Mouse (Mus musculus): Measurements from ENCODE around the gene Zfyve19. TPM values are rescaled to one million over a fixed set of nuclear protein-coding genes. Genes with fewer than 3 reads are reported as not detected.

Zfyve19 gene
- polyA plus RNA-seq, 1 experiment from 2014 or later, result 50.4 TPM

- peaks cover 23% of the 10 kb centered on the region for H3K4me1 ChIP-seq
- no peaks in the 10 kb centered on the region for H3K36me3 ChIP-seq
- no peaks in the 10 kb centered on the region for H3K27me3 ChIP-seq (ENCODE audit: insufficient read depth, poor library complexity, severe bottlenecking)
- 68% methylated on average over 3 of the region's 3 CpGs for WGBS
- no peak for DNase-seq (ENCODE audit: low spot score)
- H3K4me3 ChIP-seq, result no peak overlapping the region
- H3K9me3 ChIP-seq, result no peaks in the 10 kb centered on the region
- H3K27ac ChIP-seq, result no peak overlapping the region
Measured at GRCm38 (mm10) chr2:119198934-119199333, 9.5 kb upstream of the Zfyve19 start.

DNA sequence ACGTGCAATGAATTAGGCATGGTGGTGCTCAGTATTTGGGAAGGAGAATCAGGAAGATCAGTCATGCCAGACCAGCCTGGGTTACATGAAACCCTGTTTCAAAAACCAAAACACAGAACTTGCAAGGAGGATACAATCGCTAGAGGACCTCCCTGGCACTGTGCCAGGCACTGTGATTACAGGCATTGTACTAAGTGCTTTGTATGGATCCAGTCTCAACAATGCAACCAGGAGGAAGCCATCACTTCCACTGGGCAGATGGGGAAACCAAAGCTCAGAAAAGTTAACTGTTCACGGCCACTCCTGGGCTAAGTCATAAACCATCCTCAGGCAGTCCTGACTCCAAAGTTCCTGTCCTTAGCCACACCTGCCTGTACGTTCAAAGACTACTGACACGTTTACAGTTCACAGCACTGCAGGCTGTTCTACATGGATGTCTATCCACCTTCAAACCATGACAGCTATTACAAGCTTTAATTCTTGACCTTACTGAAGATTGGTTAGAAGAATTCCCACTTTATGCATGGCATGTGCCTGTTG lies 5.4 kb upstream of the Zfyve19 start:
- no peak for DNase-seq (ENCODE audit: low spot score)
- WGBS, result 71% methylated on average over 5 of the region's 5 CpGs

GRCm38 (mm10) chr2:119203871-119204460 lies 4.5 kb upstream of the Zfyve19 start:
- 73% methylated on average over 4 of the region's 4 CpGs for WGBS
- H3K36me3 ChIP-seq, result no peaks in the 10 kb centered on the region
- no peak overlapping the region for H3K27ac ChIP-seq
- H3K27me3 ChIP-seq (ENCODE audit: insufficient read depth, poor library complexity, severe bottlenecking), result no peaks in the 10 kb centered on the region
- peaks cover 4% of the 10 kb centered on the region; the same call in 1 of the 2 replicates for H3K4me1 ChIP-seq
- DNase-seq (ENCODE audit: low spot score), result no peak
- no peak overlapping the region for H3K4me3 ChIP-seq
- H3K9me3 ChIP-seq, result no peaks in the 10 kb centered on the region

More for the DNA sequence above, 5.4 kb upstream of the Zfyve19 start:
- Histone ChIP-seq H3K27ac (no peak overlapping the region), H3K27me3 (ENCODE audit: insufficient read depth, poor library complexity, severe bottlenecking) (no peaks in the 10 kb centered on the region), H3K4me1 (peaks cover 9% of the 10 kb centered on the region; the same call in 1 of the 2 replicates), H3K4me3 (no peak overlapping the region), H3K36me3 (no peaks in the 10 kb centered on the region), H3K9me3 (no peaks in the 10 kb centered on the region)

DNA sequence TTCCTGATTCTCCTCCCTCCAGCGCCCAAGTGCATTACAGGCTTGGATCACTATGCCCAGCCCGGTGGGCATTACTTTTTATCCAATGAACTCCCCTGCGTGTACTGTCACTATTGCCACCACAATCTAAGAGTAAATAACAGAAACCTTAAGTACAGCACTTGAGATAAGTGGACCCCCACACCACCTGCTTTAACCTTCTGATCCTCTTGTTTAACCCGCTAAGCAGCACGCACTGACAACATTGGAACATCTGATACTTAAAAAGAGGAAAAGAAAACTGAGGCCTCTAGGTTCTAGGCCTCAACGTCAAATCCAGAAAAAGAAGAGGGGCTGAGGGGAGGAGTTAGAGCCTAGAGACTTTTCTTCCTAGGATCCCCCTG lies 465 bp upstream of the Zfyve19 start:
- H3K4me3 ChIP-seq, result peak overlapping the region; percentile 81

GRCm38 (mm10) chr2:119209176-119209507 lies 725 bp downstream of the Zfyve19 start:
- 1% methylated on average over 13 of the region's 13 CpGs for WGBS
- Histone ChIP-seq H3K36me3 (peaks cover 36% of the 10 kb centered on the region), H3K27ac (peak overlapping the region; percentile 95), H3K4me1 (peaks cover 15% of the 10 kb centered on the region), H3K9me3 (no peaks in the 10 kb centered on the region), H3K27me3 (ENCODE audit: insufficient read depth, poor library complexity, severe bottlenecking) (no peaks in the 10 kb centered on the region), H3K4me3 (peak overlapping the region; percentile 81)
- DNase-seq (ENCODE audit: low spot score), result peak; percentile 79

More for the DNA sequence above, 465 bp upstream of the Zfyve19 start:
- DNase-seq (ENCODE audit: low spot score), result no peak
- Histone ChIP-seq H3K4me1 (peaks cover 15% of the 10 kb centered on the region), H3K36me3 (peaks cover 27% of the 10 kb centered on the region), H3K27me3 (ENCODE audit: insufficient read depth, poor library complexity, severe bottlenecking) (no peaks in the 10 kb centered on the region), H3K27ac (peak overlapping the region; percentile 95), H3K9me3 (no peaks in the 10 kb centered on the region)
- 17% methylated on average over 6 of the region's 6 CpGs for WGBS

DNA sequence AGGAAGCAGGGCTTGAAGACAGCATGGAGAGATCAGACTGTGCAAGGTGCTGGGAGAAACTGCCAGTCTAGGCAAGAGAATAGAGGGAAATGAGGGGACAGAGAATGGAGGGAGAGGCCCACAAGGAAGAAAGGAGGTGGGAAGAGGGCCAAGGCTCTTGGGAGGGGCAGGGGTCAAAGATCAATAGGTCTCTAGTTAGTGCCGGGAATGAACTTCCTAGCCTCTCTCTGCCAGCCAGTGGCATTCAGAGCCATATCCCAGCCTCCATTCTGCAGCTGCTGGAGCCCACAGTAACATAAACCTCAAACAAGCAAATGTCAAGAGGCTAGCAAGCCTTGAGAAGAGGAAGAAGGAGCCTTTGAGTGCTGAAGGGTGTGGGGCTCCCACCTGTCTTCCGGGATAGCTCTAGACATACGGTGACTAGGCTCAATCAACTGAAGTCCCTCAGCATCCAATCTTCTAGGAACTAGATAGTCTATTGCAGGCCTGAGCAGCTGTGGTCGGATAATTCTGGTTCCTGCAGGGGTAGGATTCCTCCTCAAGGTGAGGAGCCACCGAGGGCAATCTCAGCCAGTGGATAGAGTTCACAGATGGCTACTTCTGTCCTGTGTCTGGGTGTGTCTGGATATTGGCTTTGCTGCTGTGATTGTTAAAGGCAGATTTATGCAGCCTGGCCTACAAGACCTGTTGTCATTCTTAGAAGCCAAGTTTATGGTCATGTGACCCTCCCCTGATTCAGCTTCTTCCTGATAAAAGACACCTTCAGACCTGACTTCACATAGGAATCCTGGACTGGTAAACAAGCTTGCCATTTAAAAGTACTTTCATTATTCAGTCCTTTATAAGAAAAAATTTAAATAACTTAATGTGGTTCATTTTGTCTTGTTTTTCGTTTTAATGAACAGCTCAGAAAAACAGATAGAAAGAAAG lies 21.6 kb downstream of the Zfyve19 start, which contains the start of gene Ppp1r14d:
Ppp1r14d (minus strand) TSS at position 132 of the 930 bp plus-strand sequence.
- no peak for DNase-seq (ENCODE audit: low spot score)
- H3K4me3 ChIP-seq, result no peak within 1 kb of the TSS
- 65% methylated on average over 6 of the region's 6 CpGs for WGBS
- no peaks in the 10 kb centered on the region for H3K4me1 ChIP-seq
- H3K27me3 ChIP-seq (ENCODE audit: insufficient read depth, poor library complexity, severe bottlenecking), result peaks cover 24% of the 10 kb centered on the region
- no peaks in the 10 kb centered on the region for H3K9me3 ChIP-seq
- no peak within 1 kb of the TSS for H3K27ac ChIP-seq
- H3K36me3 ChIP-seq, result no peaks in the 10 kb centered on the region

- no peaks in the 10 kb centered on the region for H3K36me3 ChIP-seq
- 7% methylated on average over 25 of the region's 25 CpGs for WGBS
- H3K4me3 ChIP-seq, result peak overlapping the region; percentile 63
- no peaks in the 10 kb centered on the region for H3K9me3 ChIP-seq
- no peak for DNase-seq (ENCODE audit: low spot score)
- peaks cover 14% of the 10 kb centered on the region for H3K4me1 ChIP-seq
- H3K27ac ChIP-seq, result no peak overlapping the region; the same call in 1 of the 2 replicates
- H3K27me3 ChIP-seq (ENCODE audit: insufficient read depth, poor library complexity, severe bottlenecking), result peaks cover 80% of the 10 kb centered on the region
Measured at GRCm38 (mm10) chr2:119236682-119237209, 28.3 kb downstream of the Zfyve19 start.

- peaks cover 14% of the 10 kb centered on the region for H3K4me1 ChIP-seq
Measured at GRCm38 (mm10) chr2:119237210-119237870, 28.9 kb downstream of the Zfyve19 start, which contains the start of gene Spint1. Gene Spint1 (plus strand): TSS chr2:119237362.

GRCm38 (mm10) chr2:119237871-119238220 lies 29.4 kb downstream of the Zfyve19 start:
- WGBS, result 2% methylated on average over 31 of the region's 31 CpGs
- peaks cover 14% of the 10 kb centered on the region for H3K4me1 ChIP-seq
- peaks cover 89% of the 10 kb centered on the region for H3K27me3 ChIP-seq (ENCODE audit: insufficient read depth, poor library complexity, severe bottlenecking)
- no peaks in the 10 kb centered on the region for H3K9me3 ChIP-seq
- peak overlapping the region; percentile 63 for H3K4me3 ChIP-seq
- DNase-seq (ENCODE audit: low spot score), result no peak
- no peaks in the 10 kb centered on the region for H3K36me3 ChIP-seq
- peak overlapping the region; percentile 43 for H3K27ac ChIP-seq

More at GRCm38 (mm10) chr2:119237210-119237870, 28.9 kb downstream of the Zfyve19 start, which contains the start of gene Spint1:
- Histone ChIP-seq H3K27me3 (ENCODE audit: insufficient read depth, poor library complexity, severe bottlenecking) (peaks cover 83% of the 10 kb centered on the region), H3K27ac (peak within 1 kb of the TSS; percentile 43), H3K9me3 (no peaks in the 10 kb centered on the region), H3K36me3 (no peaks in the 10 kb centered on the region), H3K4me3 (peak within 1 kb of the TSS; percentile 63)
- WGBS, result under 1% methylated on average over 73 of the region's 73 CpGs
- peak; percentile 68 for DNase-seq (ENCODE audit: low spot score)

DNA sequence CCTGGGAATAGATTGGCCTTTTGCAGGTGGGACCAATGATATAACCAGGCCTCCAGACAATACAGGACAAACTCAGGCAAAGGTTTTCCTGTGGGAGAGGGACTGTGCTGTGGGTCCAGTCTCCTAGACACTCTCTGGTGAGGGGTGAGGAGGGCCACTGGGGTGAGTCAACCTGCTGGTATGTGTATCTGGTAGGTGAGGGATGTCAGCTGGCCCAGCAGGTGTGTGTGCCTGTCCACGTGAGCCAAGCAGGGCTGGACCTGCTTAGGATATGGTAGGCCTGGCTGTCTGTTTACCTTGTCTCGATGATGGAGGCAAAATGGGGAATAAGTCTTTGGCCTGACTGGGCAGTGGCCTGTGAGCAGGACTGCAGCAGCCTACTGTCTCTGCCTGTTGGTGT lies 30.3 kb downstream of the Zfyve19 start:
- Histone ChIP-seq H3K9me3 (no peaks in the 10 kb centered on the region), H3K4me1 (peaks cover 14% of the 10 kb centered on the region), H3K4me3 (no peak overlapping the region), H3K36me3 (no peaks in the 10 kb centered on the region), H3K27ac (no peak overlapping the region), H3K27me3 (ENCODE audit: insufficient read depth, poor library complexity, severe bottlenecking) (peaks cover 87% of the 10 kb centered on the region)
- no peak for DNase-seq (ENCODE audit: low spot score)
- WGBS, result 72% methylated on average over 2 of the region's 2 CpGs

DNA sequence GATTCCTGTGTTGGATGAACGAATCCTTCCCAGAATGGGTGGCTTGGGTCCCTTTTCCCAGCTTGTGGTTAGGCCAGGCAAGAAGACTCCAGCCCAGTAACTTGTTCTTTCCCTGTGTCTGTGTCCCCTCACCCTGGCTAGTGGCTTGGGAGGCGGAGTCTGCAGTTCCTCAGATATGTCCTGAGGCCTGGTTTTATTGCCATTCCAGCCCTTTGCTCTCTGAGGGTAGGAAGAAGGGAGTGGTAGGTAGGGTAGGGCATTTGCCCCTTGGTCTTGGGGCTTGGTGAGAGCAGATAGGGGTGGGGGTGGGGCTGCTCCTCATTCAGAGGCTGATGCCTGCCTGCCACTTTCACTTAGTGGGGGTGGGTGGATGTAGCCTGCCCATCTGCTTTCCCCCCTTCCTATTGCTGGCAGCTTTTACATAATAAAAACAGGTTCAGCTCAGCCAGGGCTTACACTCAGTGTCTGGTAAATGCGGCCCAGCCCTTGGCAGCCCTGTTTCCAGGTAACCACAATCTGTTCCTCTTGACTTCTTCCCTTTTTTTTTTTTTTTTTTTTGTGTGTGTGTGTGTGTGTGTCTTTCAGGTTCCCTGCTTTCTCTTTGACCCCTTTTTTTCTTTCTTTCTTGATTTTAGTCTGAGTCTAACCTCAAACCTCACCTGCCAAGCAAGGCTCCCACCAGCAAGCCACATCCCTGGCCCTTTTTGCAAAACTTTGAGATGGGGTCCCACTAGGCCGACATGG lies 31.8 kb downstream of the Zfyve19 start:
- Histone ChIP-seq H3K36me3 (no peaks in the 10 kb centered on the region), H3K27me3 (ENCODE audit: insufficient read depth, poor library complexity, severe bottlenecking) (peaks cover 72% of the 10 kb centered on the region)
- DNase-seq (ENCODE audit: low spot score), result no peak

DNA sequence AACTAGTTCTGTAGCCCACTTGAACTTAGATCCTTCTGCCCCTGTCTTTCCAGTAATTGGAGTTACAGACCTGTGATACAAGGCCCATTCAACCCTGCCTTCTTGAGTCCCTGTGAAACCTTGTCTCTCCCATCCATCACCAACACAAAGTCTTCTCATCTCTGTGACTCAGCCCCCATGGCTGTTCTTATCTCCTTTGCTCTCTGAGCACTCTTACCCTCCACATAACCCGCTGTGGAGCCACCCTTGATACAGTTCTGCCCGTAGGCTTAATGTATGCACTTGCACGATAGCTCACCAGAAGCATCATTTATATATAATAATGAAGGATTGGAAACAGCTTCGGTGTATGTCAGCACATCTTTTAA lies 32.4 kb downstream of the Zfyve19 start:
- H3K27ac ChIP-seq, result no peak overlapping the region
- H3K9me3 ChIP-seq, result no peaks in the 10 kb centered on the region
- H3K36me3 ChIP-seq, result no peaks in the 10 kb centered on the region
- peaks cover 14% of the 10 kb centered on the region for H3K4me1 ChIP-seq
- 79% methylated on average over 4 of the region's 4 CpGs for WGBS
- no peak for DNase-seq (ENCODE audit: low spot score)
- peaks cover 67% of the 10 kb centered on the region for H3K27me3 ChIP-seq (ENCODE audit: insufficient read depth, poor library complexity, severe bottlenecking)
- H3K4me3 ChIP-seq, result no peak overlapping the region

More for the DNA sequence above, 31.8 kb downstream of the Zfyve19 start:
- no peaks in the 10 kb centered on the region for H3K9me3 ChIP-seq
- no peak overlapping the region for H3K27ac ChIP-seq
- H3K4me1 ChIP-seq, result peaks cover 14% of the 10 kb centered on the region
- WGBS, result 76% methylated on average over 4 of the region's 4 CpGs
- H3K4me3 ChIP-seq, result no peak overlapping the region

Measured in heart, embryonic 10.5 days (tissue).